Mouse (Mus musculus): ENCODE data around the gene Snx29. TPM values are rescaled to one million over a fixed set of nuclear protein-coding genes. Genes with fewer than 3 reads are reported as not detected.
A peak's percentile ranks its signal among the peaks of the same experiment; 100 is the strongest.

The Snx29 gene
- polyA plus RNA-seq, 1 experiment from 2014 or later = 6.1 TPM

GRCm38 (mm10) chr16:11652686-11653366, 330.1 kb downstream of the Snx29 start:
- H3K27me3 ChIP-seq = no peaks in the 10 kb centered on the region
- no peak overlapping the region for H3K4me2 ChIP-seq
- H3K4me1 ChIP-seq (replicated peaks) = no peaks in the 10 kb centered on the region
- no peak for ATAC-seq (replicated peaks; ENCODE audit: insufficient number of reproducible peaks, insufficient read depth, low FRiP score, low read depth)
- no peaks in the 10 kb centered on the region for H3K36me3 ChIP-seq
- no peak overlapping the region for H3K27ac ChIP-seq
- H3K9me3 ChIP-seq (replicated peaks) = no peaks in the 10 kb centered on the region
- H3K9ac ChIP-seq = no peak overlapping the region
- 65% methylated on average over 2 of the region's 2 CpGs for WGBS
- no peak overlapping the region for H3K4me3 ChIP-seq

GRCm38 (mm10) chr16:11655893-11656292, 333.2 kb downstream of the Snx29 start:
- ATAC-seq (replicated peaks; ENCODE audit: insufficient number of reproducible peaks, insufficient read depth, low FRiP score, low read depth) = no peak
- H3K4me1 ChIP-seq (replicated peaks) = no peaks in the 10 kb centered on the region
- H3K4me2 ChIP-seq = no peak overlapping the region
- H3K27ac ChIP-seq = no peak overlapping the region
- 85% methylated on average over 3 of the region's 3 CpGs for WGBS
- H3K9me3 ChIP-seq (replicated peaks) = no peaks in the 10 kb centered on the region
- no peaks in the 10 kb centered on the region for H3K27me3 ChIP-seq
- H3K36me3 ChIP-seq = no peaks in the 10 kb centered on the region
- no peak overlapping the region for H3K4me3 ChIP-seq
- H3K9ac ChIP-seq = no peak overlapping the region

- Histone ChIP-seq H3K27me3 (no peaks in the 10 kb centered on the region), H3K27ac (no peak overlapping the region), H3K4me2 (no peak overlapping the region), H3K9ac (no peak overlapping the region), H3K9me3 (replicated peaks) (no peaks in the 10 kb centered on the region), H3K4me1 (replicated peaks) (no peaks in the 10 kb centered on the region), H3K36me3 (no peaks in the 10 kb centered on the region), H3K4me3 (no peak overlapping the region)
- ATAC-seq (replicated peaks; ENCODE audit: insufficient number of reproducible peaks, insufficient read depth, low FRiP score, low read depth) = no peak
- 40% methylated on average over 1 of the region's 1 CpGs for WGBS
Measured at GRCm38 (mm10) chr16:11657111-11657510, 334.4 kb downstream of the Snx29 start.

- H3K4me1 ChIP-seq (replicated peaks) = no peaks in the 10 kb centered on the region
- ATAC-seq (replicated peaks; ENCODE audit: insufficient number of reproducible peaks, insufficient read depth, low FRiP score, low read depth) = no peak
- 74% methylated on average over 6 of the region's 6 CpGs for WGBS
- no peaks in the 10 kb centered on the region for H3K36me3 ChIP-seq
- H3K27ac ChIP-seq = no peak overlapping the region
- H3K9ac ChIP-seq = no peak overlapping the region
- H3K9me3 ChIP-seq (replicated peaks) = no peaks in the 10 kb centered on the region
- H3K27me3 ChIP-seq = no peaks in the 10 kb centered on the region
- H3K4me3 ChIP-seq = no peak overlapping the region
- H3K4me2 ChIP-seq = no peak overlapping the region
Measured at GRCm38 (mm10) chr16:11659111-11659720, 336.5 kb downstream of the Snx29 start.

GRCm38 (mm10) chr16:11664896-11665705, 342.4 kb downstream of the Snx29 start:
- Histone ChIP-seq H3K27ac (no peak overlapping the region), H3K4me3 (no peak overlapping the region), H3K9me3 (replicated peaks) (no peaks in the 10 kb centered on the region), H3K4me2 (no peak overlapping the region), H3K9ac (no peak overlapping the region), H3K36me3 (no peaks in the 10 kb centered on the region), H3K27me3 (no peaks in the 10 kb centered on the region), H3K4me1 (replicated peaks) (no peaks in the 10 kb centered on the region)
- ATAC-seq (replicated peaks; ENCODE audit: insufficient number of reproducible peaks, insufficient read depth, low FRiP score, low read depth) = no peak
- 77% methylated on average over 13 of the region's 13 CpGs for WGBS

- no peak overlapping the region for H3K9ac ChIP-seq
- ATAC-seq (replicated peaks; ENCODE audit: insufficient number of reproducible peaks, insufficient read depth, low FRiP score, low read depth) = no peak
- no peaks in the 10 kb centered on the region for H3K9me3 ChIP-seq (replicated peaks)
- H3K27me3 ChIP-seq = no peaks in the 10 kb centered on the region
- H3K4me3 ChIP-seq = no peak overlapping the region
- no peak overlapping the region for H3K27ac ChIP-seq
- H3K36me3 ChIP-seq = no peaks in the 10 kb centered on the region
- H3K4me1 ChIP-seq (replicated peaks) = peaks cover 5% of the 10 kb centered on the region; the same call in 1 of the 2 replicates
- no peak overlapping the region for H3K4me2 ChIP-seq
- WGBS = 81% methylated on average over 6 of the region's 6 CpGs
Measured at GRCm38 (mm10) chr16:11665869-11666268, 343.2 kb downstream of the Snx29 start.

GRCm38 (mm10) chr16:11668375-11668774, 345.7 kb downstream of the Snx29 start:
- no peak overlapping the region for H3K27ac ChIP-seq
- 76% methylated on average over 1 of the region's 1 CpGs for WGBS
- H3K36me3 ChIP-seq = no peaks in the 10 kb centered on the region
- H3K4me2 ChIP-seq = no peak overlapping the region
- no peak overlapping the region for H3K9ac ChIP-seq
- no peak overlapping the region for H3K4me3 ChIP-seq
- no peaks in the 10 kb centered on the region for H3K9me3 ChIP-seq (replicated peaks)
- no peak for ATAC-seq (replicated peaks; ENCODE audit: insufficient number of reproducible peaks, insufficient read depth, low FRiP score, low read depth)
- no peaks in the 10 kb centered on the region for H3K27me3 ChIP-seq
- H3K4me1 ChIP-seq (replicated peaks) = peaks cover 11% of the 10 kb centered on the region; the same call in 1 of the 2 replicates

GRCm38 (mm10) chr16:11668878-11669277, 346.2 kb downstream of the Snx29 start:
- ATAC-seq (replicated peaks; ENCODE audit: insufficient number of reproducible peaks, insufficient read depth, low FRiP score, low read depth) = no peak
- 86% methylated on average over 1 of the region's 1 CpGs for WGBS
- no peaks in the 10 kb centered on the region for H3K9me3 ChIP-seq (replicated peaks)
- H3K4me2 ChIP-seq = no peak overlapping the region
- no peaks in the 10 kb centered on the region for H3K27me3 ChIP-seq
- H3K9ac ChIP-seq = no peak overlapping the region
- H3K4me1 ChIP-seq (replicated peaks) = peaks cover 11% of the 10 kb centered on the region; the same call in 1 of the 2 replicates
- no peaks in the 10 kb centered on the region for H3K36me3 ChIP-seq
- no peak overlapping the region for H3K27ac ChIP-seq
- no peak overlapping the region for H3K4me3 ChIP-seq

GRCm38 (mm10) chr16:11670251-11670970, 347.7 kb downstream of the Snx29 start:
- H3K4me1 ChIP-seq (replicated peaks) = peaks cover 11% of the 10 kb centered on the region; the same call in 1 of the 2 replicates
- H3K4me3 ChIP-seq = no peak overlapping the region
- H3K9me3 ChIP-seq (replicated peaks) = no peaks in the 10 kb centered on the region
- no peak overlapping the region for H3K9ac ChIP-seq
- no peak overlapping the region for H3K4me2 ChIP-seq
- ATAC-seq (replicated peaks; ENCODE audit: insufficient number of reproducible peaks, insufficient read depth, low FRiP score, low read depth) = no peak
- no peaks in the 10 kb centered on the region for H3K27me3 ChIP-seq
- 77% methylated on average over 9 of the region's 9 CpGs for WGBS
- H3K36me3 ChIP-seq = no peaks in the 10 kb centered on the region
- peak overlapping the region; percentile 4 for H3K27ac ChIP-seq

GRCm38 (mm10) chr16:11670971-11671310, 348.2 kb downstream of the Snx29 start:
- H3K36me3 ChIP-seq = no peaks in the 10 kb centered on the region
- peaks cover 11% of the 10 kb centered on the region; the same call in 1 of the 2 replicates for H3K4me1 ChIP-seq (replicated peaks)
- peak overlapping the region; percentile 4 for H3K27ac ChIP-seq
- H3K9me3 ChIP-seq (replicated peaks) = no peaks in the 10 kb centered on the region
- H3K9ac ChIP-seq = no peak overlapping the region
- H3K4me2 ChIP-seq = no peak overlapping the region
- WGBS = 23% methylated on average over 6 of the region's 6 CpGs
- H3K27me3 ChIP-seq = no peaks in the 10 kb centered on the region
- H3K4me3 ChIP-seq = no peak overlapping the region
- no peak for ATAC-seq (replicated peaks; ENCODE audit: insufficient number of reproducible peaks, insufficient read depth, low FRiP score, low read depth)

- ATAC-seq (replicated peaks; ENCODE audit: insufficient number of reproducible peaks, insufficient read depth, low FRiP score, low read depth) = no peak
- whole genome bisulfite sequencing = 61% methylated on average over 4 of the region's 4 CpGs
- no peak overlapping the region for H3K4me2 ChIP-seq
- no peak overlapping the region for H3K4me3 ChIP-seq
- H3K27me3 ChIP-seq = no peaks in the 10 kb centered on the region
- H3K9ac ChIP-seq = no peak overlapping the region
- H3K27ac ChIP-seq = no peak overlapping the region
- peaks cover 5% of the 10 kb centered on the region; the same call in 1 of the 2 replicates for H3K4me1 ChIP-seq (replicated peaks)
- H3K9me3 ChIP-seq (replicated peaks) = no peaks in the 10 kb centered on the region
- no peaks in the 10 kb centered on the region for H3K36me3 ChIP-seq
Measured at GRCm38 (mm10) chr16:11676006-11676405, 353.3 kb downstream of the Snx29 start.

All from heart, embryonic 15.5 days (tissue).